Mouse (Mus musculus) CH12.LX (cell line): ENCODE measurements at regions not wholly inside any gene's neighbourhood (a gene's known extent, or its start where the extent isn't known, plus 50 kb on each side); places are given as distances from the start of the nearest gene placed in this dataset.
"Not testable (repeated sequence)": the region's sequence is repeated elsewhere in the genome, so short reads cannot be mapped to it uniquely, and the experiment has no call there.

Experiments
- DNase-seq: peaks from one replicate; pipeline ENCODE4 v3.0.0-alpha.2; 2013; ENCODE audit errors: extremely low read depth
- H3K27ac ChIP-seq: 2 replicates; pipeline ENCODE4 v1.5.1; 2012; ENCODE audit warnings: low read depth, mild to moderate bottlenecking, control low read depth, moderate library complexity; ENCODE audit not compliant: insufficient read depth
- H3K27me3 ChIP-seq: replicated peaks from 2 replicates; pipeline ENCODE3; 2012; ENCODE audit warnings: inconsistent platforms
- H3K36me3 ChIP-seq, 2 experiments: replicated peaks in 1 of 2; 2 replicates each; pipeline versions ENCODE3 to v1.6.1; 2012; ENCODE audit warnings: inconsistent platforms in 1 of 2, low read length in 1 of 2, mild to moderate bottlenecking in 1 of 2, mixed read lengths in 1 of 2, moderate library complexity in 1 of 2; ENCODE audit not compliant: control insufficient read depth in 1 of 2, insufficient read depth in 1 of 2
- H3K4me1 ChIP-seq, 2 experiments: 2 replicates each; pipeline ENCODE4 v1.6.1; 2012; ENCODE audit warnings: inconsistent platforms in 1 of 2, moderate library complexity in 1 of 2; ENCODE audit not compliant: insufficient read depth in 2 of 2, control insufficient read depth in 1 of 2
- H3K4me2 ChIP-seq: 2 replicates; pipeline ENCODE4 v1.6.1; 2012; ENCODE audit warnings: low read depth, mild to moderate bottlenecking, control low read depth; ENCODE audit not compliant: poor library complexity, insufficient read depth, severe bottlenecking
- H3K4me3 ChIP-seq, 3 experiments: fragments of 150-350 bp in 1 of 3; sonication (generic) in 1 of 3; replicated peaks in 1 of 3; 2 replicates each; pipeline versions ENCODE3 to v1.5.1; 2011 to 2012; ENCODE audit warnings: low read depth in 2 of 3, low read length in 2 of 3, mild to moderate bottlenecking in 2 of 3, moderate library complexity in 2 of 3, control low read depth in 1 of 3, improper control_type of control experiment in 1 of 3, inconsistent platforms in 1 of 3, mixed read lengths in 1 of 3; ENCODE audit not compliant: poor library complexity in 1 of 3
- H3K79me2 ChIP-seq: replicated peaks from 2 replicates; pipeline ENCODE4 v1.6.1; 2012; ENCODE audit warnings: mild to moderate bottlenecking, moderate library complexity; ENCODE audit not compliant: control insufficient read depth, poor library complexity, insufficient read depth, severe bottlenecking; ENCODE audit errors: extremely low read depth
- H3K9ac ChIP-seq: 2 replicates; pipeline ENCODE4 v1.6.1; 2012; ENCODE audit warnings: low read depth, mild to moderate bottlenecking, control low read depth, moderate library complexity; ENCODE audit not compliant: insufficient read depth
- H3K9me3 ChIP-seq: replicated peaks from 2 replicates; pipeline ENCODE3; 2012; ENCODE audit warnings: low read length, inconsistent platforms, mixed read lengths
- CHD2 ChIP-seq: IDR thresholded peaks from 2 replicates; pipeline ENCODE4 v1.6.1; 2011; ENCODE audit warnings: low read length, improper control_type of control experiment
- EP300 ChIP-seq: IDR thresholded peaks from 2 replicates; pipeline ENCODE4 v1.6.1; 2011; ENCODE audit warnings: low read length, improper control_type of control experiment
- ETS1 ChIP-seq: conservative IDR thresholded peaks from 2 replicates; pipeline ENCODE4 v1.6.1; 2012; ENCODE audit warnings: low read depth, mild to moderate bottlenecking, inconsistent platforms, low read length, improper control_type of control experiment, moderate library complexity
- GABPA ChIP-seq: IDR thresholded peaks from 2 replicates; pipeline ENCODE4 v1.6.1; 2012; ENCODE audit warnings: low read depth, low read length, improper control_type of control experiment, inconsistent platforms; ENCODE audit not compliant: insufficient replicate concordance
- MAX ChIP-seq: IDR thresholded peaks from 2 replicates; pipeline ENCODE4 v1.6.1; 2011; ENCODE audit warnings: low read length, improper control_type of control experiment
- MXI1 ChIP-seq: IDR thresholded peaks from 2 replicates; pipeline ENCODE4 v1.6.1; 2011; ENCODE audit warnings: mild to moderate bottlenecking, low read depth, low read length, improper control_type of control experiment
- MYC ChIP-seq: IDR thresholded peaks from 2 replicates; pipeline ENCODE4 v1.6.1; 2011; ENCODE audit warnings: low read depth, mild to moderate bottlenecking, improper control_type of control experiment, low read length
- POLR2A ChIP-seq: IDR thresholded peaks from 2 replicates; pipeline ENCODE4 v1.6.1; 2011; ENCODE audit warnings: low read depth, mild to moderate bottlenecking, improper control_type of control experiment, low read length
- POLR2AphosphoS2 ChIP-seq: IDR thresholded peaks from 2 replicates; pipeline ENCODE4 v1.6.1; 2011; ENCODE audit warnings: low read depth, low read length, improper control_type of control experiment
- RAD21 ChIP-seq: IDR thresholded peaks from 2 replicates; pipeline ENCODE4 v1.6.1; 2011; ENCODE audit warnings: low read depth, mild to moderate bottlenecking, low read length, improper control_type of control experiment, moderate library complexity
- RCOR1 ChIP-seq: conservative IDR thresholded peaks from 2 replicates; pipeline ENCODE4 v1.6.1; 2012; ENCODE audit warnings: low read depth, mild to moderate bottlenecking, inconsistent platforms, low read length, improper control_type of control experiment
- SIN3A ChIP-seq: IDR thresholded peaks from 2 replicates; pipeline ENCODE4 v1.6.1; 2012; ENCODE audit warnings: low read length, improper control_type of control experiment, inconsistent platforms
- SMC3 ChIP-seq: IDR thresholded peaks from 2 replicates; pipeline ENCODE4 v1.6.1; 2011; ENCODE audit warnings: low read depth, low read length, improper control_type of control experiment
- dilution Hi-C: fragments of 300-500 bp; cut with MboI; formaldehyde crosslinking; loops from 2 replicates; pipeline ENCODE4 v1.14.3; 2020; ENCODE audit warnings: low sequenced_read_pairs; ENCODE audit not compliant: extremely low pct_unique_long_range_greater_than_20kb, extremely low pct_ligation_motif_present
- in situ Hi-C: fragments of 300-500 bp; cut with MboI; formaldehyde crosslinking; loops from 3 replicates; pipeline ENCODE4 v1.14.3; 2019; ENCODE audit warnings: low sequenced_read_pairs, low pct_ligation_motif_present, low pct_unique_long_range_greater_than_20kb, mixed read lengths

DNA sequence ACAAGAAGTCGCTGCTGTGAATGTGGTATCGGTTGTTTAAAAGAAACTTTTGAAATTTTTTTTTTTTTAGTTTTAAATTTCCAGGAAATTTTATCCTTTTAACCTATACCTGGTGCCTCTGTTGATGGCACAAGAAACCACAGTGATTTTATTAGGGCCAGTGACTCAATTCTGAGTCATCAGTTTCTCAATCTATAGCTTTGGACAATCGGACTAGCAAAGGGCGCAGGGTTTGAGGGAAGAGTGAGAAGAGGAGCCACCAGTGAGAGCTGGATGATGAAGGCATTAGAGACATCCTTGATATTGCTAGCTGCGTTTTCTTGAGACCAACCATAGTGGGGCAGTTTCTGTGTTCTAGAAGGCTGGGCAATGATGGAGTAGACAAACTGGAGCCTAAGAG lies 55.4 kb upstream of the Il33 start:
- Histone ChIP-seq H3K27me3 (no peaks in the 10 kb centered on the region), H3K27ac (no peak overlapping the region)
- no peak for TF ChIP-seq MYC
- no peak for TF ChIP-seq ETS1
- TF ChIP-seq RAD21 = no peak
- TF ChIP-seq POLR2A = no peak
- TF ChIP-seq GABPA = no peak
- TF ChIP-seq CHD2 = no peak
- no peak for TF ChIP-seq SMC3
- TF ChIP-seq SIN3A = no peak
- no peak for TF ChIP-seq EP300
- no peak for TF ChIP-seq RCOR1
- no peak for TF ChIP-seq POLR2AphosphoS2
- TF ChIP-seq, all 38 proteins: peak for 0
- no peak overlapping the region for H3K4me2 ChIP-seq
- no peaks in the 10 kb centered on the region; a peak in 1 of 4 replicates for H3K4me1 ChIP-seq
- no peaks in the 10 kb centered on the region for H3K9me3 ChIP-seq
- H3K79me2 ChIP-seq = no peaks in the 10 kb centered on the region
- H3K36me3 ChIP-seq = no peaks in the 10 kb centered on the region
- H3K4me3 ChIP-seq = no peak overlapping the region
- dilution Hi-C loops = no loop called here
- no peak overlapping the region for H3K9ac ChIP-seq
- in situ Hi-C loops = no loop called here
- no peak for DNase-seq

DNA sequence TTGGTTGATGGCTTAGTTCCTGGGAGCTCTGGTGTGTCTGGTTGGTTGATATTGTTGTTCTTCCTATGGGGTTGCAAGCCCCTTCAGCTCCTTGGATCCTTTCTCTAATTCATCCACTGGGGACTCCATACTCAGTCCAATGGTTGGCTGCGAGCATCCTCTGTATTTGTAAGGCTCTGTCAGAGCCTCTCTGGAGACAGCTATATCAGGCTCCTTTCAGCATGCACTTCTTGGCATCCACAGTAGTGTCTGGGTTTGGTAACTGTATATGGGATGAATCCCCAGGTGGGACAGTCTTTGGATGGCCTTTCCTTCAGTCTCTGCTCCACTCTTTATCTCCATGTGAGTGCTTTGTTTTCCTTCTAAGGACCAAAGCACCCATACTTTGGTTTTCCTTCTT lies 55.9 kb upstream of the Ranbp6 start:
- H3K4me1 ChIP-seq, H3K9ac ChIP-seq, in situ Hi-C loops, H3K79me2 ChIP-seq, H3K4me2 ChIP-seq, H3K4me3 ChIP-seq, H3K36me3 ChIP-seq, H3K9me3 ChIP-seq, H3K27me3 ChIP-seq, H3K27ac ChIP-seq, DNase-seq, dilution Hi-C loops: not testable (repeated sequence)

DNA sequence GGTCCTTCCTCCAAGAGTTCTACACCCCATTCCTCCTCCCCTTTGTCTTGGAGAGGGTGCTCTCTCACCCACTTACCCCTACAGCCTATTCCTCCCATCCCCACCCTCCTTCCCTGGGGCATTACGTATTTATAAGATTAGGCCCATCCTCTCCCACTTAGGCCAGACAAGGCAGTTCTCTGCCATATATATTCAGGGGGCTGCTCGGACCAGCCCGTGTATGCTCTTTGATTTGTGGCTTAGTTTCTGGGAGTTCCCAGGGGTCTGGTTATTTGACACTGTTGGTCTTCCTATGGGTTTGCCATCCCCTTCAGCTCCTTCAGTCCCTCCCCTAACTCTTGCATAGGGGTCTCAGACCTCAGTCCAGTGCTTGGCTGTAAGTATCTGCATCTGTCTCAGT lies 54.0 kb upstream of the Ranbp6 start:
- dilution Hi-C loops = no loop called here
- no peaks in the 10 kb centered on the region for H3K36me3 ChIP-seq

More for the DNA sequence above, 54.0 kb upstream of the Ranbp6 start:
- Histone ChIP-seq H3K79me2 (no peaks in the 10 kb centered on the region), H3K9ac (no peak overlapping the region), H3K27me3 (no peaks in the 10 kb centered on the region), H3K4me2 (no peak overlapping the region), H3K4me1 (no peaks in the 10 kb centered on the region; a peak in 1 of 4 replicates), H3K4me3 (no peak overlapping the region), H3K27ac (no peak overlapping the region), H3K9me3 (no peaks in the 10 kb centered on the region)
- TF ChIP-seq MAX = no peak
- TF ChIP-seq MXI1 = no peak
- in situ Hi-C loops = no loop called here
- DNase-seq = no peak
